Mouse (Mus musculus) liver, embryonic 14.5 days (tissue): Measurements from ENCODE around the gene Nr5a1.

Experiments used
- CTCF ChIP-seq: IDR thresholded peaks from 2 replicates; pipeline ENCODE4 v1.5.1; 2016; ENCODE audit warnings: antibody characterized with exemption, low read depth, control low read depth
- EP300 ChIP-seq: IDR thresholded peaks from 2 replicates; pipeline ENCODE4 v1.6.1; 2016; ENCODE audit warnings: antibody characterized with exemption, low read depth

DNA sequence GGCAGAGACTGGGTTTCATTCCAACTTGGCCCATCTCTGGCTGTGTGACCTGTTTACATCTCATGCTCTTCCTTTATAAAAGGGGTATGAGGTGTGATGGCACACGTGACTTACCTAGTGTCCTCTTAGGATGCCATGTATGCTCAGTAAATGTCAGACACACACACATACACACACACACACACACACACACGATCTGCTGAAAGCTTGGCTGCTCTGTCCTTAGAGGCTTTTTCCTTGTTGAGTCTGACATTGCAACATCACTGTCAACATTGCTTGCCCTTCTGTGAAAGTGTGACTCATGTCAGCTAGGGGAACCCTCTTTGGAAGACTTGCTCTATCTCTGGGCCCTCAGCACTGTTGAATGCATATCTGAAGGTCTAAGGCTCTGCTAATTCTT, 3.1 kb upstream of the Nr5a1 start:
- TF ChIP-seq CTCF (no peak), EP300 (no peak)
